Mouse (Mus musculus) right cerebral cortex, postnatal 14 days (tissue): ENCODE data around the gene Apol6.
"Not testable (repeated sequence)": the region's sequence is repeated elsewhere in the genome, so short reads cannot be mapped to it uniquely, and the experiment has no call there.

ENCODE experiments used
- DNase-seq: peaks from one replicate; pipeline ENCODE4 v3.0.0; 2022

Apol6 gene

GRCm38 (mm10) chr15:77034526-77034925 lies 10.0 kb upstream of the Apol6 start:
- no peak for DNase-seq

DNA sequence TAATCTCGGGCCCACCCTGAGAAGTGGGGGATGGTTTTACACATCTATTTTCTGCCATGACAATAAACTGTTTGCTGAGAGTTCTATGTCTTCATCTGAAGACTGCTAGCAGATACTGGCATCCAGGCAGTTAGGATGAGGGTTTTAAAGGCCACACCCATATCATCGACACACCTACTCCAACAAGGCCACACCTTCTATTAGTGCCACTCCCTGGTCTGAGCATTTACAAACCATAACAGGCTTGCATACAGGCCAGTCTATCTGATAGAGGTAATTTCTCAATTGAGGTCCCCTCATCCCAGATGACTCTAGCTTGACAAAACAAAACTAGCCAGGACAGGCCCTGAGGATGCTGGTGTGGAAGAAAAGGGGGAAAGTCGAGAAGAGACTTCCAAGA lies 8.9 kb upstream of the Apol6 start:
- no peak for DNase-seq

DNA sequence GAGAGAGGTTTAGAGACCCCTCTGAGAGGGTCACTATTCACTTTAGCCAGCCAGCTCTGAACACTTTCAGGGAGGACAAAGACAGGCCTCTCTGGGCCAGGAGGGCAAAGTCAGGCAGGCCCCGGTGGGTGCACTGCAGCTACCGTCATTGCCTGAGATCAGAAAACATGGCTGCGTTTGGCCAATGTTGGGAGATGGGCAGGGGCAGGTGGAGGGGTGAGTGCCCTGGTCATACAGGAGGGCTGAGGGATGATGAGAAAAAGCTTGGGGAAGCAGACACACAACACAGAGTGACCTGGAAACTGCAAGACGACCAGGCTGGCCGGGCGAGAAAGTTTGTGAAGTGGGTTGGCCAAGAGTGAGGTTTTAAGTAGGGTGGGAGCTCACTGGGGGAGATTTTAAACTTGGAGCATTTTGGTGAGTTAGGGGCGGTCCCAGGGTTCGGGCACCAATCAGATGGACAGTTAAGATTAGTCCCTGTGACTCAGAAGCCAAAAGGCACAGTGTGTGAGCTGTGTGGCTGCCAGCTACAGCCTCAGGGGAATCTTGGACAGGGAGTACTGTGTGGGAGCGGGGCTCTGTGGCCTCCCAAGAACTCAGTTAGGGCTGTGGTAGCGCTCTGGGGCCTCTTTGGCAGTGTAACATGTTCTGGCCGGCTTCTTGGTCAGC lies 8.1 kb upstream of the Apol6 start:
- no peak for DNase-seq

- no peak for DNase-seq
Observed at GRCm38 (mm10) chr15:77036989-77037277, 7.6 kb upstream of the Apol6 start.

DNA sequence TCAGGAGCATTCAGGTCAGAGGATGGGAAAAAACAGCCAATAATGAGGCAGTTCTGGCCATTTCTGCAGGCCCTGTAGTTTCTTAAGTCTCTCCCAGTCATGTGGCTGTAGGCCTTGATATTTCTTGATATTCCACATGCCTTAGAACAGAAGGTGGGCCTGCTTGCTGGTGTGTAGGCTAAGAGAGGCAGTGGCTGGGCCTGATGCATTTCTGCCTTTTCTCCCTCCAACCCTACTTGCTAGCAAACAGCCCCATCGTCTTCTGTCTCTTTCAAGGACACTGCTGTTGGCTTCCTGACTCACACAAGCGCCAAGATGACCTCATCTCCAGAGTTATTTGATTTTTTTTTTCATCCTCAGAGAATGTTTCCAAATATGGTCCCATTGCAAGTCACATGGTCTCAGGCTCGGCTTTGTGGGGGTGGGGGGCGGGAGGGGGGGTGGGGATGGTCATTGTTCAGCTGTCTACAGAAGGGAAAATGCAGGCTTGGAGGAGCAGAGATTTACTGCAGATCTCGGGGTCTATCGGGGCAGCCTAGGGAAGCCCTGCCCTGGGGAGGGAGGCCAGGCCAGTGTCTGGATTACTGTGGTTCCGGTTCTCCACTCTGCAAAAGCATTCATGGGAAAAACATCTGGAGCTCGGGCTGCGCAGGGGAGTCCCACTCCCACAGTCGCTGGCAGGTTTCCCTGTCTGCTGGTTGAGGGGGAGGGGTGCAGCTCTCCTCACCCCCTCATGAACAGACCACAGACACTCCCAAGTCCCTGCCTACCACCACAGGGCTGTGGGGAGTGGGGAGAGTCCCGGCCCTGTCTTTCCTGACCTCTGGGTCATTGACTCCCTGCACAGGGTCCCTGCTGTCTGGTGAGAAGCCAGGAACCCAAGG lies 7.0 kb upstream of the Apol6 start:
- no peak for DNase-seq

DNA sequence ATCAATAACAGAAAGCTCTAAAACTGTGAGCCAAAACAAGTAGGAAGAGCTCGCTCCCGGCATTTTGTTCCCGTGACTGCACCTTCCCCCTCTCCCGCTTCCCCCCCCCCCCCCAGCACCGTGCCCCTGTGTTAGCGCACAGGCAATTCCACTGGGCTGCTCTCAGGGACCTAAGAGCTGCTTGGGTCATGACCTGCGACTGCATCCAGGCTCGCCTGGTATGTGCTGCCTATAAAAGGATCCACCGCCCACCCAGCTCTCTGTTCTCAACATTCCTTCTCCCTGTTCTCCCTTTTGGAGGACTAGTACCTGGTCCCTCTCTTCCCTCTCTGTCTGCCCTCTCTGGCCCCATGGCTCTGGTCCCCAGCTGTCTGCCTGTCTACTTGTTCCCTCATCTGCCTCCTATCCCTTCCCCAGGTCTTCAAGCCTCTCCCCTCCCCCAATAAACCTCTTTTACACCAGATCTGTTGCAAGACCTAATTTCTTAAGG lies 5.3 kb upstream of the Apol6 start:
- DNase-seq = no peak

- DNase-seq = no peak
Observed at GRCm38 (mm10) chr15:77040784-77041183, 3.7 kb upstream of the Apol6 start.

- DNase-seq = no peak
Observed at GRCm38 (mm10) chr15:77045609-77046008, 1.1 kb downstream of the Apol6 start.

GRCm38 (mm10) chr15:77050570-77050969 lies 6.0 kb downstream of the Apol6 start, which contains the start of gene Mb:
TSS of gene Mb (minus strand) at chr15:77050670.
- no peak for DNase-seq

DNA sequence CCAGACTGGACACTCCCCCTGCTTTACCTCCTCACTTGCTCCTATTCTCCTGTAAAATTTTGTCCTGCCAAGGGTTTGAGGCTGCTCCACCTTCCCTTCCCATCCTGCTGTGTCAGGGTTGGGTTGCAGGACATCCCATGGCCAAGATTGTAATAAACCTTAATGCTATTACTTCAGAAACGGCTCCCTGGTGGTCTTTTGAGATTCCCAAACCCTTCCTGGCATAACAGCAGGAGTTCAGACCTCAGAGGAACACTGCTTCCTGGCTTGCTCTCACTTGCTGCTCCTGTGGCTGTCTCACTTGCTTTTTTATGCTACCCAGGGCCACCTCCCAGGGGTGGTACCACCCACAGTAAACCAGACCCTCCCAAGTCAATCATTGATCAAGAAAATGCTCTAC lies 7.6 kb downstream of the Apol6 start:
- DNase-seq = no peak

DNA sequence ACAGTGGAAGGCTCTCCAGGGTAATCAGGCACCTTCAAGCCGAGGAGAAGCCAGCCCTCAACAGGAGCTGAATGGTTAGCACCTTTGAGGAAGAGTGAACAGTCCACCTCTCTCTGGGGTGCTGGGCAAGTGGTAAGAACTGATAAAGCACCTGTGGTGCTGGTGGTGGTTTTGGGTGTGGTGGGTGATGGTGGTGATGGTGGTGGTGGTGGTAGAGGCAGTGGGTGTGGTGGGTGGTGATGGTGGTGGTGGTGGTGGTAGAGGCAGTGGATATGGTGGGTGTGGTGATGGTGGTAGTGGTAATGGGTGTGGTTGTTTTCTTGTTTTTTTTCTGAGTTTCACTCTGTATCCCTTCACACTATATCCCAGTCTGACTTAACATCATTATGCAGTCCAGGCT lies 8.5 kb downstream of the Apol6 start:
- no peak for DNase-seq

GRCm38 (mm10) chr15:77054611-77055175 lies 10.2 kb downstream of the Apol6 start:
- no peak for DNase-seq

- no peak for DNase-seq
Observed at GRCm38 (mm10) chr15:77056001-77056790, 11.7 kb downstream of the Apol6 start.

DNA sequence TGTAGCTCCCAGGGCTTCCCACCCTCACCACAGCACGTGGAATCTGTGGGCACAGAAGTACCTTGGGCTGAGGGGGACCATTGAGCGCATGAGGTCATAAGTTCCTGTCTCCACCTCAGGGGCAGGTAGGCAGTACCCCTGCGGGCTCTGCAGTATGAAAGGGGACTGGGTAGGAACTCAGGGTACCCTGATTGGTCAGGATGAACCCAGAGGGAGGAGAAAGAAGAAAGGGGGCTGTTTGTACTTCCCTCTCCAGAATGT lies 12.2 kb downstream of the Apol6 start:
- no peak for DNase-seq

DNA sequence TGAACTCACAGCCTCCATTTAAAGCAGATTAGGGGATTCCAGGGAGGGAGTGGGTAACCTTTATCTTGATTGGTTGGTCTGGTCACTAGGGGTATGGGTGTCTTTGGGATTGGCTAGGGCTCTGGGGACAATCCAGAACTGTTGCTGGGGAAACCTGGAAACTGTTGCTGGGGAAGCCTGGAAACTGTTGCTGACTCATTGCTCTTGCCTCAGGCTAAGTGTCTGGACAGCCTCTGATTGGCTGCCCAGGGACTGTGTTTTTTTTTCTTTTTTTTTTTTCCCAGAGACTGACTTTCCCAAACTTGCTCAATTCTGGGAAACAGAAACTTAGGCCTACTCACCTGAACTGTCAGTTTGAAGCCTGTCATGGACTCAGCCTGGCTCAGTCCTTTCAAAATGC lies 14.0 kb downstream of the Apol6 start:
- no peak for DNase-seq

DNA sequence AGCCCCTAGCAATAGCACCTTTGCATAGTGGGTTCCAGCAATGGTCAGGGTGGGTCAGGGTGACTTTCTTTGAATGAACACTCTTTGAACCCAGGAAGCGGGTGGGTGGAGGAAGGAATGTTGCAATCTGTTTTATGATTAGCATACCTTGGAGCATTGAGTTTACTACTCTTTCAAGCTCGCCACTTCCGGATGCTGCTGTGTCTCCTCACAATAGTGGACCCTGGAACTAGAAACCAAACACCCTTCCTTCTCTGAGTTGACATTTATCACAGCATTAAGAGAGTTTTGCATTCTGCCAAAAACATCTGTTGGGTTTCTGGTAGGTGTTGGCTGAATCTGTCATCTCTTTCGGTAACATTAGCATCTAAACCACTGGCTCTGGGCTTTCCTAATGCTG lies 14.9 kb downstream of the Apol6 start:
- not testable (repeated sequence) for DNase-seq

- no peak for DNase-seq
Observed at GRCm38 (mm10) chr15:77062746-77063145, 18.2 kb downstream of the Apol6 start.

GRCm38 (mm10) chr15:77065259-77065852 lies 20.8 kb downstream of the Apol6 start:
- no peak for DNase-seq

GRCm38 (mm10) chr15:77066233-77066632 lies 21.7 kb downstream of the Apol6 start:
- no peak for DNase-seq

- DNase-seq = no peak
Observed at GRCm38 (mm10) chr15:77068439-77068861, 23.9 kb downstream of the Apol6 start.

DNA sequence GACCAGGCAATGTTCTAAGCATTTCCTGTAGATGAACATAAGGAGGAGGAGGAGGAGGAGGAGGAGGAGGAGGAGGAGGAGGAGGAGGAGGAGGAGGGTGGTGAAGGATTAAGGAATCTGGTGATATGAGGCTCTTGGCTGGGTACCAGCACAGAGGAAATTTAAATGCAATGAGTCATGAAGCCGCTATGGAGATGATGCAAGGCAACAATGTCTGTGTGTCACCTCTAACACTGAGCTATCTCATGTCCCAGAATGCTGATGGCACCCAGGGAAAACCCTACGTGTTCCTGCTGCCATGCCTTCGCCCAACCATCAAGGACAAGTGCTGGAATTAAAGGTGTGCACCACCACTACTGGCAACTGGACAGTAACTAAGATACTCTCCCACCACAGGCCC lies 24.5 kb downstream of the Apol6 start:
- DNase-seq = no peak

GRCm38 (mm10) chr15:77070745-77071268 lies 26.3 kb downstream of the Apol6 start:
- no peak for DNase-seq

GRCm38 (mm10) chr15:77071501-77071900 lies 27.0 kb downstream of the Apol6 start:
- peak; percentile 63 for DNase-seq
